28 mouse cellular contexts compared by ENCODE assay signal in genomic region chr13:102988251-102988895, GRCm38 (mm10).
DNase-seq lines count a peak whose midpoint lies in the region; ATAC-seq and TF ChIP-seq lines count a peak whose summit lies in the region.
"Had no signal": no experiment of that assay in that cellular context is flagged by ENCODE, and none has a peak within 500 bp of the region (broad histone marks: within the 10 kb centered on the region; RNA-seq: fewer than 3 reads in every experiment).

No protein-coding gene starts in this region.

- H3K9me3 ChIP-seq in kidney, postnatal 0 days (replicated peaks; ENCODE audit: low read length) = no peaks in the 10 kb centered on the region
- H3K9me3 ChIP-seq: embryonic facial prominence, embryonic 10.5 days; embryonic facial prominence, embryonic 15.5 days; heart, embryonic 15.5 days; lung, embryonic 15.5 days; midbrain, embryonic 12.5 days; neural tube, embryonic 15.5 days had no signal

- H3K4me1 ChIP-seq in kidney, postnatal 0 days (replicated peaks; ENCODE audit: insufficient read depth, low read length) = peaks cover 7% of the 10 kb centered on the region; the same call in 1 of the 2 replicates
- H3K4me1 ChIP-seq: embryonic facial prominence, embryonic 15.5 days; limb, embryonic 12.5 days; lung, embryonic 15.5 days had no signal

- no peaks in the 10 kb centered on the region for H3K27me3 ChIP-seq in kidney, postnatal 0 days (ENCODE audit: insufficient read depth, low read length)
- H3K27me3 ChIP-seq: embryonic facial prominence, embryonic 15.5 days; forebrain, embryonic 13.5 days; heart, embryonic 15.5 days; limb, embryonic 12.5 days; lung, embryonic 15.5 days; midbrain, embryonic 12.5 days; neural tube, embryonic 15.5 days had no signal

- H3K4me3 ChIP-seq in kidney, postnatal 0 days (replicated peaks; ENCODE audit: low read depth, low read length) = no peak overlapping the region
- H3K4me3 ChIP-seq: embryonic facial prominence, embryonic 10.5 days; embryonic facial prominence, embryonic 15.5 days; forebrain, embryonic 13.5 days; heart, embryonic 10.5 days; heart, embryonic 15.5 days; left cerebral cortex, adult 2 months; limb, embryonic 12.5 days; lung, embryonic 15.5 days; midbrain, embryonic 12.5 days; neural tube, embryonic 15.5 days had no signal

- H3K4me2 ChIP-seq in kidney, postnatal 0 days (ENCODE audit: low read length) = no peak overlapping the region
- H3K4me2 ChIP-seq: embryonic facial prominence, embryonic 15.5 days; forebrain, embryonic 13.5 days; heart, embryonic 15.5 days; limb, embryonic 12.5 days; liver, embryonic 11.5 days; lung, embryonic 15.5 days; midbrain, embryonic 12.5 days; neural tube, embryonic 15.5 days had no signal

- no peak for ATAC-seq in kidney, postnatal 0 days (replicated peaks; ENCODE audit: low FRiP score, low read depth)
- ATAC-seq: forebrain, embryonic 13.5 days; intestine, embryonic 16.5 days had no signal

- no peak for TF ChIP-seq CTCF in kidney, postnatal 0 days (IDR thresholded peaks at IDR 0.05; ENCODE audit: low read depth)

- H3K36me3 ChIP-seq in kidney, postnatal 0 days (ENCODE audit: insufficient read depth, low read length) = no peaks in the 10 kb centered on the region
- H3K36me3 ChIP-seq: embryonic facial prominence, embryonic 10.5 days; embryonic facial prominence, embryonic 15.5 days; heart, embryonic 10.5 days; heart, embryonic 15.5 days; limb, embryonic 12.5 days; lung, embryonic 15.5 days; midbrain, embryonic 12.5 days; neural tube, embryonic 15.5 days had no signal

- H3K27ac ChIP-seq in kidney, postnatal 0 days = no peak overlapping the region
- H3K27ac ChIP-seq: embryonic facial prominence, embryonic 10.5 days; embryonic facial prominence, embryonic 15.5 days; forebrain, embryonic 13.5 days; heart, embryonic 10.5 days; heart, embryonic 15.5 days; left cerebral cortex, adult 2 months; limb, embryonic 12.5 days; lung, embryonic 15.5 days; midbrain, embryonic 12.5 days; neural tube, embryonic 15.5 days had no signal

- H3K9ac ChIP-seq in kidney, postnatal 0 days (ENCODE audit: low read depth, low read length) = no peak overlapping the region
- H3K9ac ChIP-seq: embryonic facial prominence, embryonic 15.5 days; forebrain, embryonic 13.5 days; heart, embryonic 15.5 days; limb, embryonic 12.5 days; lung, embryonic 15.5 days; midbrain, embryonic 12.5 days; neural tube, embryonic 15.5 days had no signal

- peak; percentile 55 for DNase-seq in heart, adult 11 months
- DNase-seq in heart, adult 9 months (ENCODE audit: low spot score in 2 of 2) = no peak
- peak; percentile 8 for DNase-seq in kidney, postnatal 0 days (ENCODE audit: low spot score)
- DNase-seq in kidney, postnatal 4 days = no peak
- DNase-seq in Muller cell, postnatal 12 days (ENCODE audit: inconsistent ontology term) = peak; percentile 65
- peak; percentile 12 for DNase-seq in yolk sac, embryonic 10.5 days (ENCODE audit: low spot score)
- no peak for DNase-seq in layer of hippocampus, adult 8-10 months (ENCODE audit: low spot score in 2 of 2)
- DNase-seq: adrenal gland, postnatal 14 days; B cell, adult 2 months; cerebellum, adult 11 months; cerebellum, adult 9-10 months; cerebellum, postnatal 36 days; gastrocnemius, postnatal 10 days; retina, postnatal 1 day; right cerebral cortex, postnatal 14 days; thymus, postnatal 4 days had no signal

- 72% methylated on average over 11 of the region's 11 CpGs for WGBS in kidney, postnatal 0 days

Comparison
In these comparisons a context has a peak if more than half of its experiments do, and no peak if none do; other contexts are left out.
1. DNase-seq: peak in heart, adult 11 months (single experiment), kidney, postnatal 0 days (single experiment), Muller cell, postnatal 12 days (single experiment) and yolk sac, embryonic 10.5 days (single experiment); none in heart, adult 9 months (0 of 2), kidney, postnatal 4 days (0 of 2) and layer of hippocampus, adult 8-10 months (0 of 2).